Mouse (Mus musculus): ENCODE data around the gene Ssu72. TPM values are rescaled to one million over a fixed set of nuclear protein-coding genes. Genes with fewer than 3 reads are reported as not detected.

Gene Ssu72
- polyA plus RNA-seq (2014; fragmentation: Nextera tagmentation; extraction: Ambion mirVana): 113 and 115 TPM in 2 replicates

DNA sequence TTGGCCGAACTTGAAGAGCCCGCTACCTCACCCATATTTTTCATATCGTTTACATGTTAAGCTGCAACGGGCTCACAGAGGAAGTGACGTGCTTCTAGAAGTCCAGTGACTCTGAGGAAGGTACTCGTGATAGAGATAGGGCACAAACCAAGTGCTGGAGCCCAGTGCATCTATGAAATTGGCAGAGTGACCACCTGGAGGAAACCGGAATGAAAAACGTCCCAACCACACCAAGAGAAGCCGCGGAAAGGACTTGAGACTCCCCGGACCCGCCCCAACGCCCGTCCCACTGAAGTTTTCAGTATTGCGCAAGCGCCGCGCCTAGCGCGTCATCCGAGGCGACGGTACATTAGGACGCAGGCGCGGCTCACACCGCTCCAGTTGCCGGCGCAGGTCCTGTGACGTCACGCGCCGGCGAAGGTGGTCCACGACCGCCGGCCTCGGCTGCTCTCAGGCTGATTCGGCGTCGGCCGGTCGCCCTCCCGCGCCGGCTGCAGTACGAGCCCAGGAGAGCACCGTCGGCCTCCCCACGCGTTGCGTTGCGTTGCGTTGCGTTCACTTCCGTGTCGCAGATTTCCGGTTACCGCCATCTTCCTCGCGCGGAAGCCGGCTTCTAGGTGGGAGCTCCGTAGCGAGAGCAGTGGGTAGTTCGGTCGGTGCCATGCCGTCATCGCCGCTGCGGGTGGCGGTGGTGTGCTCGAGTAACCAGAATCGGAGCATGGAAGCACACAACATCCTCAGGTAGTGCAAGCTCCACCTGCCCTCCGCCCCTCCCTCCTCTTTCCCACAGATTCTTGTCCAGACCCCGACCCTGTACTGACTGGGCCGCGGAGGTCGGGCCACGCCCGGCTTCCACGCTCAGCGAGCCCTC is at the start of gene Ssu72:
Ssu72 (plus strand) TSS at position 80 of the 871 bp plus-strand sequence.
- peak within 1 kb of the TSS; percentile 91 to 95 for H3K27ac ChIP-seq (replicated peaks in 1 of 2; ENCODE audit: control insufficient read depth in 1 of 2, insufficient read depth in 1 of 2, low read depth in 2 of 2, low read length in 2 of 2)
- peaks cover 7% of the 10 kb centered on the region; the same call in 1 of the 2 replicates for H3K36me3 ChIP-seq (ENCODE audit: control insufficient read depth, insufficient read depth, low read length)
- H3K27me3 ChIP-seq (ENCODE audit: control insufficient read depth, insufficient read depth, low read length): no peaks in the 10 kb centered on the region
- under 1% methylated on average over 82 of the region's 83 CpGs for WGBS
- H3K9me3 ChIP-seq (ENCODE audit: control insufficient read depth, low read length): no peaks in the 10 kb centered on the region
- ATAC-seq (ENCODE audit: insufficient number of reproducible peaks, insufficient read depth, low FRiP score, low read depth): peak; percentile 93
- peak within 1 kb of the TSS; percentile 61 to 84 for H3K4me3 ChIP-seq (ENCODE audit: control insufficient read depth in 1 of 2, insufficient read depth in 1 of 2, low read depth in 1 of 2, low read length in 2 of 2)
- peak within 1 kb of the TSS; percentile 76 for H3K4me2 ChIP-seq (ENCODE audit: low read length)
- peaks cover 5 to 22% of the 10 kb centered on the region in 2 experiments for H3K4me1 ChIP-seq (ENCODE audit: control insufficient read depth in 2 of 2, insufficient read depth in 2 of 2, low read length in 2 of 2)
- peak within 1 kb of the TSS; percentile 87 for H3K9ac ChIP-seq (ENCODE audit: low read length)

DNA sequence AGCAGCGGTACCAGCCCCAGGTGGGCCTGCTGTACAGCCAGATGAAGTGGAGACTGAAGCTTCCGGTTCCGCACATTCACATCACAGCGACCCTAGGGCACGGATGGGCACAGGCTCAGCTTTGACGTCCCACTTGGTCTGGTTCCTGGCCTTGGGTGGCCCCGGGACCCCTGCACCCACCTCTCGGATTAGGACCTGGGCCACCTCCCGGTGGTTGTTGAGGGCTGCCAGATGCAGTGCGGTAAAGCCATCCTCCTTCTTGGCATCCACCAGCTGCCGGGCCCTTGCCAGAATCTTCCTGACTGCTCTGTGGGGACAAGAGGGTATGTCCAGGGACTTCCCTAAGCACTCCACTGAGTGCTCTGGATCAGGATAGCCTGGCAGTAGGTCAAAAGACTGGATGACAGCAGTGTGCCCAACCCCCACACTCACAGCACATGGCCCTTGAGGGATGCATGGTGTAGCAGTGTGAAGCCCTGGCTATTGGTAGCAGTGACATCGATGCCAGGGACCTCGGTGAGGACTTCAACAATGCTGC is 48.3 kb upstream of the Ssu72 start:
- H3K36me3 ChIP-seq (ENCODE audit: control insufficient read depth, insufficient read depth, low read length): peaks cover 31% of the 10 kb centered on the region
- H3K27me3 ChIP-seq (ENCODE audit: control insufficient read depth, insufficient read depth, low read length): peaks cover 13% of the 10 kb centered on the region
- H3K27ac ChIP-seq (replicated peaks in 1 of 2; ENCODE audit: control insufficient read depth in 1 of 2, insufficient read depth in 1 of 2, low read depth in 2 of 2, low read length in 2 of 2): no peak overlapping the region
- peaks cover 39 to 47% of the 10 kb centered on the region in 2 experiments for H3K4me1 ChIP-seq (ENCODE audit: control insufficient read depth in 2 of 2, insufficient read depth in 2 of 2, low read length in 2 of 2)
- no peak overlapping the region for H3K4me2 ChIP-seq (ENCODE audit: low read length)
- H3K9ac ChIP-seq (ENCODE audit: low read length): no peak overlapping the region
- WGBS: 86% methylated on average over 13 of the region's 13 CpGs
- ATAC-seq (ENCODE audit: insufficient number of reproducible peaks, insufficient read depth, low FRiP score, low read depth): no peak
- H3K4me3 ChIP-seq (ENCODE audit: control insufficient read depth in 1 of 2, insufficient read depth in 1 of 2, low read depth in 1 of 2, low read length in 2 of 2): no peak overlapping the region
- no peaks in the 10 kb centered on the region for H3K9me3 ChIP-seq (ENCODE audit: control insufficient read depth, low read length)

DNA sequence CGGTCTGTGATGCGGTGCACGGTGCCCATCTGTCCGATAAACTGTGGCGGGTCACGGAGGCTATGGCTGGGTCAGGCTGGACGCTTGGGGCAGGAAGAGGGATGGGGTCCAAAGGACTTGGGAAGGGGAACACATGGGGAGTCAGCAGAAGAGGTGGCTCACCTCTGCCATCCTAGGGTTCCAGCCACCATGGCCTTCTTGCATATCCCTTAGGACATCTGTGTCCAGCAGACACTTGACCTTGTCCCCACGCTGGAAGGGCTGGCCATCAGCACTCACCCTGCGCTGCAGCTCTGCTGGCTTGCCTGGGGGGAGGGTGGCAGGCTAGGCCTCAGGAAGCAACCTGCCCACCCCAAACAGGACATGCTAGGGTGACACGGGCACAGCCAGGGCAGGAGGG is 45.6 kb upstream of the Ssu72 start:
- Histone ChIP-seq H3K36me3 (ENCODE audit: control insufficient read depth, insufficient read depth, low read length) (peaks cover 38% of the 10 kb centered on the region), H3K27me3 (ENCODE audit: control insufficient read depth, insufficient read depth, low read length) (peaks cover 10% of the 10 kb centered on the region), H3K9me3 (ENCODE audit: control insufficient read depth, low read length) (no peaks in the 10 kb centered on the region), H3K4me3 (ENCODE audit: control insufficient read depth in 1 of 2, insufficient read depth in 1 of 2, low read depth in 1 of 2, low read length in 2 of 2) (no peak overlapping the region), H3K4me2 (ENCODE audit: low read length) (no peak overlapping the region), H3K9ac (ENCODE audit: low read length) (no peak overlapping the region), H3K4me1 (ENCODE audit: control insufficient read depth in 2 of 2, insufficient read depth in 2 of 2, low read length in 2 of 2) (peaks cover 19 to 32% of the 10 kb centered on the region in 2 experiments), H3K27ac (replicated peaks in 1 of 2; ENCODE audit: control insufficient read depth in 1 of 2, insufficient read depth in 1 of 2, low read depth in 2 of 2, low read length in 2 of 2) (no peak overlapping the region)
- 85% methylated on average over 10 of the region's 10 CpGs for WGBS
- no peak for ATAC-seq (ENCODE audit: insufficient number of reproducible peaks, insufficient read depth, low FRiP score, low read depth)

DNA sequence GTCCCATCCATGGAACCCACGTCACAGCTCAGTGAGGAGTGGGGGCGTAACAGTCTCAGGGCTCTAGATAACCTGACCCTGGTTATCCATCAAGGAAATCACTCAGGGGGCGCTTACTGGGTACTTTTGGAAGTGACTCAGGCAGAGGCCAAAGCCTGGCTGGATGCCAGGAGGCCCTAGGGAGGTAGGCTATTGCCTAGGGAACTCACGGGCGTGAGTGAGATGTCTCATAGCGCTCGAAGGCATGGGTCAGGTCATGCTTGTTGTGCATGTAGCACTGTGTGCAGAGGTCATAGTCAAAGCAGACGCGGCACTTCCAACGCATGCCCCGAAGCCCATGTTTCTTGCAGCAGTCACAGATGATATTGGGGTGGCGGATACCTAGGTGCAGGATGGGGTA is 44.0 kb upstream of the Ssu72 start:
- Histone ChIP-seq H3K9me3 (ENCODE audit: control insufficient read depth, low read length) (no peaks in the 10 kb centered on the region), H3K27ac (replicated peaks in 1 of 2; ENCODE audit: control insufficient read depth in 1 of 2, insufficient read depth in 1 of 2, low read depth in 2 of 2, low read length in 2 of 2) (peak overlapping the region in 1 of 2 experiments; percentile 33; a peak in 1 of 4 replicates), H3K27me3 (ENCODE audit: control insufficient read depth, insufficient read depth, low read length) (no peaks in the 10 kb centered on the region), H3K4me3 (ENCODE audit: control insufficient read depth in 1 of 2, insufficient read depth in 1 of 2, low read depth in 1 of 2, low read length in 2 of 2) (no peak overlapping the region), H3K9ac (ENCODE audit: low read length) (no peak overlapping the region), H3K4me1 (ENCODE audit: control insufficient read depth in 2 of 2, insufficient read depth in 2 of 2, low read length in 2 of 2) (peaks cover 7 to 17% of the 10 kb centered on the region in 2 experiments), H3K4me2 (ENCODE audit: low read length) (no peak overlapping the region), H3K36me3 (ENCODE audit: control insufficient read depth, insufficient read depth, low read length) (peaks cover 49% of the 10 kb centered on the region)
- ATAC-seq (ENCODE audit: insufficient number of reproducible peaks, insufficient read depth, low FRiP score, low read depth): peak; percentile 32; the same call in 1 of the 2 replicates
- WGBS: 54% methylated on average over 12 of the region's 12 CpGs

DNA sequence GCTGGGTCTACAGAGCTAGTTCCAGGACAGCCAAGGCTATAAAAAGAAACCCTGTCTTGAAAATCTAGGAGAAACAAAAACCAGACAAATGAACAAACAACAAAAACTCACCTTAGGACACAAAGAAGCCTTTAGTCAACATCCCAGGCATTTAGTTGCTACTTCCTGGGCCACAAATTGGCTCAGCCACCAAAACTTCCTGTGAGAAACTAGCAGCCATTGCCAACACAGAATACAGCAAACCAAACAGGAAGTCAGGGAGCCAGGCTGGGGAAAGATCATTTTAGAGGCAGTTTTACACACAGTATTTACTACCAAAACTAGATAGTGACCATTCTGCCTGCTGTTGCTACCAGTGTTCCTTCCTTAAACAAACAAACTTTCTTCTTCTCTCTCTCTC is 37.7 kb upstream of the Ssu72 start:
- Histone ChIP-seq H3K9ac (ENCODE audit: low read length) (no peak overlapping the region), H3K27ac (replicated peaks in 1 of 2; ENCODE audit: control insufficient read depth in 1 of 2, insufficient read depth in 1 of 2, low read depth in 2 of 2, low read length in 2 of 2) (0 out of 4 replicates have a peak overlapping the region, but pooled peaks of 1 of the 2 experiments have one; percentile 9), H3K4me2 (ENCODE audit: low read length) (no peak overlapping the region), H3K27me3 (ENCODE audit: control insufficient read depth, insufficient read depth, low read length) (no peaks in the 10 kb centered on the region), H3K4me3 (ENCODE audit: control insufficient read depth in 1 of 2, insufficient read depth in 1 of 2, low read depth in 1 of 2, low read length in 2 of 2) (no peak overlapping the region), H3K9me3 (ENCODE audit: control insufficient read depth, low read length) (no peaks in the 10 kb centered on the region), H3K36me3 (ENCODE audit: control insufficient read depth, insufficient read depth, low read length) (peaks cover 30% of the 10 kb centered on the region), H3K4me1 (ENCODE audit: control insufficient read depth in 2 of 2, insufficient read depth in 2 of 2, low read length in 2 of 2) (peaks cover 3 to 13% of the 10 kb centered on the region in 2 experiments)
- no peak for ATAC-seq (ENCODE audit: insufficient number of reproducible peaks, insufficient read depth, low FRiP score, low read depth)

DNA sequence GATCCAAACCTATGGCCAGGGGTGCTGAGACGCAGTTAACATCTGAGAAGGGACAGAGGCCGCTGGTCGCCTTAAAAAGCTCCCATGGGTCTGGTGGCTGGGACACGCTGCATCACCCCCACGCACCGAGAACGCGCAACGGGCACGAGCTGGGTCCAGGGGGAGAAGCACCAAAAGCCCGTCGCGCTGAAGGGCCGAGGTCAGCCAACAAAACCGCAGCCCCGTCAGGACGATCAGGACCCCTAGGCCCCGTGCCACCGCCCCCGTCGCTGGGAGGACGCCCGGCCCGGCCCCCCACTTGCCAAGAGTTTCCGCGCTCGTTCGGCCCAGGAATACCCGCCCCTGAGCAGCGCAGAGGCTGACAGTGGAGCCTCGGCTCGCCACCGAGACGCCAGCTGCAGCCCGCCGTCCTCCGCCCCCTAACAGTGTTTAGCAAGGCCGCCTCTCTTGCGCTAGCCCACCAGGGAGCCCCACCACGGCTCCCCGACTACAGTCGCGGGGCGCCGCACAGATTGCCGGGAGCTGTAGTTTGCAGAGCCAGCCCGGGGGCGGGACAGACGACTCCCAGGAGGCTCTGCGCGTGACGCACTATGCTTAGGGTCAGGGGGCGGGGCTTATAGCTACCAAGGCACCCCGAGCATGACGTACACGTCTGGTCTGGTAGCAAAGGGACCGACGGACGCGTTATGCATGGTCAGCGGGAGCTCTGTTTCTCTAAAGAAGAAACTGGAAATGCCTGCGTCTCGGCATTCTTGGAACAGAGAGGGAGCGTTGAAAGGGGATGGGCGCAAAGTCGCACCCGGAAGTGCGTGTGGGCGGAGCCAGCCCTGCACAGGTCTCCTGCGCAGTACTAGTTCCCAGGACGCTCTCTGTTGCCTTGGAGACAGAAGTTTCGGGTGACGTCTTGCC is 35.7 kb upstream of the Ssu72 start, which contains the start of gene Mib2:
Mib2 (minus strand) TSS at position 510 of the 909 bp plus-strand sequence.
- Histone ChIP-seq H3K27me3 (ENCODE audit: control insufficient read depth, insufficient read depth, low read length) (no peaks in the 10 kb centered on the region), H3K27ac (replicated peaks in 1 of 2; ENCODE audit: control insufficient read depth in 1 of 2, insufficient read depth in 1 of 2, low read depth in 2 of 2, low read length in 2 of 2) (peak within 1 kb of the TSS; percentile 52 to 62; a peak in 3 of 4 replicates), H3K4me2 (ENCODE audit: low read length) (peak within 1 kb of the TSS; percentile 84), H3K4me1 (ENCODE audit: control insufficient read depth in 2 of 2, insufficient read depth in 2 of 2, low read length in 2 of 2) (peaks cover 3 to 6% of the 10 kb centered on the region in 2 experiments), H3K9me3 (ENCODE audit: control insufficient read depth, low read length) (no peaks in the 10 kb centered on the region), H3K36me3 (ENCODE audit: control insufficient read depth, insufficient read depth, low read length) (peaks cover 21% of the 10 kb centered on the region), H3K9ac (ENCODE audit: low read length) (peak within 1 kb of the TSS; percentile 92), H3K4me3 (ENCODE audit: control insufficient read depth in 1 of 2, insufficient read depth in 1 of 2, low read depth in 1 of 2, low read length in 2 of 2) (peak within 1 kb of the TSS; percentile 91 to 94)
- WGBS: under 1% methylated on average over 73 of the region's 73 CpGs
- peak; percentile 97 for ATAC-seq (ENCODE audit: insufficient number of reproducible peaks, insufficient read depth, low FRiP score, low read depth)

DNA sequence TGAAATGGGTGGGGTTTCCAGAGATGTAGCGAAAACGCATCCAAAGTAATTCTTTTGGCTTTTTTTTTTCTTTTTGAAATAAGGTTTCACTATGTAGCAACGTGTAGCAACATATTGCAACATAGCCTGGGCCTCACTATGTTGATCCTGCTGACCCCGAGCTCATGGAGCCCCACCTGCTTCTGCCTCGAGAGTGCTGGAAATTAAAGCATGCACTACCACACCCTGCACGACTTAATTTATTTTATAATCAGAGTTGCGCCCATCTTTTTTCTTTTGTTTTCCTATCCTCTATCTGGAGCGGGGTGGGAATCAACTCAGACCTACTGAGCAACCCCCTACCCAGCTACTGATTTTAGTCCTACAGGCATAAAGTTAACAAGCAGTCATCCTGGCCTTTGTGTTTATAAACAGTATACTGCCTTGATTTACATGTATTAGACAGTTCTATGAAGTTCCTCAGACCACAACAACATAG is 35.0 kb upstream of the Ssu72 start:
- ATAC-seq (ENCODE audit: insufficient number of reproducible peaks, insufficient read depth, low FRiP score, low read depth): no peak
- H3K4me2 ChIP-seq (ENCODE audit: low read length): peak overlapping the region; percentile 84

More for the DNA sequence above, 35.0 kb upstream of the Ssu72 start:
- H3K4me1 ChIP-seq (ENCODE audit: control insufficient read depth in 2 of 2, insufficient read depth in 2 of 2, low read length in 2 of 2): peaks cover 3 to 6% of the 10 kb centered on the region in 2 experiments
- H3K27ac ChIP-seq (replicated peaks in 1 of 2; ENCODE audit: control insufficient read depth in 1 of 2, insufficient read depth in 1 of 2, low read depth in 2 of 2, low read length in 2 of 2): no peak overlapping the region
- peaks cover 14% of the 10 kb centered on the region for H3K36me3 ChIP-seq (ENCODE audit: control insufficient read depth, insufficient read depth, low read length)
- H3K9ac ChIP-seq (ENCODE audit: low read length): peak overlapping the region; percentile 92
- H3K9me3 ChIP-seq (ENCODE audit: control insufficient read depth, low read length): no peaks in the 10 kb centered on the region
- WGBS: 3% methylated on average over 8 of the region's 8 CpGs
- no peaks in the 10 kb centered on the region for H3K27me3 ChIP-seq (ENCODE audit: control insufficient read depth, insufficient read depth, low read length)
- peak overlapping the region; percentile 91 to 94 for H3K4me3 ChIP-seq (ENCODE audit: control insufficient read depth in 1 of 2, insufficient read depth in 1 of 2, low read depth in 1 of 2, low read length in 2 of 2)

Measured in heart, embryonic 14.5 days (tissue).